Mouse (Mus musculus) neutrophil, adult 5-6 weeks (primary cell): ENCODE measurements around the gene Tmtc4. TPM values are rescaled to one million over a fixed set of nuclear protein-coding genes. Genes with fewer than 3 reads are reported as not detected.

ENCODE experiments used
- ATAC-seq: fragments of 151-379, 151-347 bp; 2 replicates; pipeline ENCODE4 v1.8.0; 2017; ENCODE audit warnings: mild to moderate bottlenecking, moderate TSS enrichment; ENCODE audit not compliant: insufficient number of reproducible peaks, poor library complexity, low FRiP score, severe bottlenecking; ENCODE audit errors: extremely low read depth
- total RNA-seq: library from RNA; stranded (forward); fragments of 200-1000 nt; gene quantifications from 2 replicates; pipeline ENCODE4 v1.2.3, GENCODE M21; 2017

Tmtc4 gene
- total RNA-seq, 1 experiment from 2014 or later, result 7.0 TPM

- ATAC-seq, result no peak
Measured at GRCm38 (mm10) chr14:122977056-122977796, 6.6 kb downstream of the Tmtc4 start.

- no peak for ATAC-seq
Measured at GRCm38 (mm10) chr14:122974854-122975570, 8.8 kb downstream of the Tmtc4 start.

GRCm38 (mm10) chr14:122973091-122973490 lies 10.7 kb downstream of the Tmtc4 start:
- no peak for ATAC-seq

GRCm38 (mm10) chr14:122968049-122968448 lies 15.8 kb downstream of the Tmtc4 start:
- no peak for ATAC-seq

GRCm38 (mm10) chr14:122957941-122958340 lies 25.9 kb downstream of the Tmtc4 start:
- no peak for ATAC-seq

GRCm38 (mm10) chr14:122953331-122953730 lies 30.5 kb downstream of the Tmtc4 start:
- no peak for ATAC-seq

GRCm38 (mm10) chr14:122952556-122952955 lies 31.3 kb downstream of the Tmtc4 start:
- no peak for ATAC-seq

- ATAC-seq, result no peak
Measured at GRCm38 (mm10) chr14:122951676-122952445, 32.0 kb downstream of the Tmtc4 start.

- ATAC-seq, result no peak
Measured at GRCm38 (mm10) chr14:122950915-122951314, 32.9 kb downstream of the Tmtc4 start.

- ATAC-seq, result no peak
Measured at GRCm38 (mm10) chr14:122943475-122943853, 40.4 kb downstream of the Tmtc4 start.

GRCm38 (mm10) chr14:122942757-122943474 lies 40.9 kb downstream of the Tmtc4 start:
- no peak for ATAC-seq

- ATAC-seq, result no peak
Measured at GRCm38 (mm10) chr14:122936460-122936859, 47.4 kb downstream of the Tmtc4 start.

GRCm38 (mm10) chr14:122920011-122920410 lies 63.8 kb downstream of the Tmtc4 start:
- ATAC-seq, result no peak

- no peak for ATAC-seq
Measured at GRCm38 (mm10) chr14:122917676-122918075, 66.2 kb downstream of the Tmtc4 start.

GRCm38 (mm10) chr14:122913657-122914056 lies 70.2 kb downstream of the Tmtc4 start, which contains the start of gene Ggact:
Gene Ggact (minus strand): TSS chr14:122913757.
- no peak for ATAC-seq

- 0 out of 2 replicates have a peak, but pooled peaks have one; percentile 43 for ATAC-seq
Measured at GRCm38 (mm10) chr14:122912812-122913498, 70.9 kb downstream of the Tmtc4 start.

GRCm38 (mm10) chr14:122912137-122912536 lies 71.7 kb downstream of the Tmtc4 start:
- no peak for ATAC-seq

- no peak for ATAC-seq
Measured at GRCm38 (mm10) chr14:122911265-122911664, 72.6 kb downstream of the Tmtc4 start.
